Mouse (Mus musculus) small intestine, adult 2 months (tissue): ENCODE measurements around the gene Zmiz2. TPM values are rescaled to one million over a fixed set of nuclear protein-coding genes. Genes with fewer than 3 reads are reported as not detected.
"Not testable (repeated sequence)": the region's sequence is repeated elsewhere in the genome, so short reads cannot be mapped to it uniquely, and the experiment has no call there.

ENCODE experiments used
- H3K27ac ChIP-seq: fragments of 200-500 bp; 2 replicates; pipeline ENCODE4 v1.5.1; 2012; ENCODE audit warnings: low read depth, low read length, control low read depth, inconsistent platforms; ENCODE audit not compliant: insufficient read depth
- H3K27me3 ChIP-seq: fragments of 200-500 bp; 2 replicates; pipeline ENCODE4 v1.6.1; 2012; ENCODE audit warnings: mild to moderate bottlenecking, moderate library complexity, low read length, inconsistent platforms; ENCODE audit not compliant: control insufficient read depth, insufficient read depth
- H3K36me3 ChIP-seq: fragments of 200-500 bp; 2 replicates; pipeline ENCODE4 v1.6.1; 2012; ENCODE audit warnings: mild to moderate bottlenecking, low read length, control low read depth, inconsistent platforms; ENCODE audit not compliant: control insufficient read depth, insufficient read depth
- H3K4me1 ChIP-seq: fragments of 200-500 bp; 2 replicates; pipeline ENCODE4 v1.6.1; 2012; ENCODE audit warnings: low read length, inconsistent platforms, mixed read lengths; ENCODE audit not compliant: control insufficient read depth, insufficient read depth, insufficient read length
- H3K4me3 ChIP-seq: fragments of 200-500 bp; 2 replicates; pipeline ENCODE4 v1.5.1; 2012; ENCODE audit warnings: low read depth, mild to moderate bottlenecking, control low read depth, inconsistent platforms, low read length, moderate library complexity
- CTCF ChIP-seq: fragments of 200-500 bp; IDR thresholded peaks from 2 replicates; pipeline ENCODE4 v1.5.1; 2012; ENCODE audit warnings: low read depth, mild to moderate bottlenecking, control low read depth, inconsistent platforms, low read length, moderate library complexity, mixed read lengths; ENCODE audit not compliant: insufficient replicate concordance, insufficient read length; ENCODE audit errors: extremely low read depth
- POLR2A ChIP-seq: fragments of 200-500 bp; IDR thresholded peaks from 2 replicates; pipeline ENCODE4 v1.6.1; 2012; ENCODE audit warnings: low read depth, mild to moderate bottlenecking, control low read depth, inconsistent platforms, low read length, moderate library complexity
- WGBS: fragments of 180-500 bp; shearing (Covaris S2); methylation state at CpG from one replicate; pipeline ENCODE4 v1.1.7; 2018; 5-methylcytosine and 5-hydroxymethylcytosine counted together
- polyA plus RNA-seq: library from polyadenylated mRNA; depleted of rRNA; stranded (reverse); fragments of >200 nt; gene quantifications from 2 replicates; pipeline ENCODE4 v1.2.3, GENCODE M21; 2012

Zmiz2 gene
- polyA plus RNA-seq, 1 experiment: 85.9 TPM

- peak overlapping the region; percentile 71 for H3K27ac ChIP-seq
- TF ChIP-seq CTCF (peak; percentile 86; the same call in 1 of the 2 replicates), POLR2A (no peak)
- 7% methylated on average over 11 of the region's 11 CpGs for WGBS
- H3K4me1 ChIP-seq: peaks cover 2% of the 10 kb centered on the region; the same call in 1 of the 2 replicates
- H3K36me3 ChIP-seq: no peaks in the 10 kb centered on the region
- H3K4me3 ChIP-seq: no peak overlapping the region
- H3K27me3 ChIP-seq: no peaks in the 10 kb centered on the region
Measured at GRCm38 (mm10) chr11:6365885-6366284, 23.0 kb upstream of the Zmiz2 start.

DNA sequence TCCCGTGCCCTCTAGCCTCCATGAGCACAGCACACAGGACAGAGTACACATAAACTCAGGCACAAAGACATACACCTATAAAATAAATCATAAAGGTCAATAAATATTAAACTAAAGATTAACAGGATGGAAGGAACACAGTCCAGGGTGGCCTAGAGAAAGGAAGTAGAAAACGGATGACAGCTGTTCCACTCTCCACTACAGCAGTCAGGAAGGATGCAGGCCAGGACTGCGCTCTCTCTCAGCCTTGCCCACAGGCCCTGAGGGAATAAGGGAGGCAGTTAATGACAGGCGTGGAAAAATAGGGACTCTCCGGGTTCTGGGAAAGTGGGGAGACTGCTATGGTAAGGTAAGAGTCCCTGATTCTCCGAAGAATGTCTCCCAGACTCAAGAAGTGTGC is 22.4 kb upstream of the Zmiz2 start:
- Histone ChIP-seq H3K4me3 (no peak overlapping the region), H3K27ac (peak overlapping the region; percentile 71), H3K36me3 (no peaks in the 10 kb centered on the region), H3K27me3 (no peaks in the 10 kb centered on the region), H3K4me1 (peaks cover 2% of the 10 kb centered on the region; the same call in 1 of the 2 replicates)
- no peak for TF ChIP-seq CTCF
- TF ChIP-seq POLR2A: no peak
- 40% methylated on average over 6 of the region's 6 CpGs for WGBS

- Histone ChIP-seq H3K4me3 (no peak overlapping the region), H3K36me3 (no peaks in the 10 kb centered on the region), H3K4me1 (peaks cover 2% of the 10 kb centered on the region; the same call in 1 of the 2 replicates), H3K27me3 (no peaks in the 10 kb centered on the region), H3K27ac (peak overlapping the region; percentile 71; the same call in 1 of the 2 replicates)
- TF ChIP-seq POLR2A (no peak), CTCF (no peak)
- 63% methylated on average over 4 of the region's 4 CpGs for WGBS
Measured at GRCm38 (mm10) chr11:6367156-6367555, 21.7 kb upstream of the Zmiz2 start.

GRCm38 (mm10) chr11:6367986-6368385 is 20.9 kb upstream of the Zmiz2 start:
- H3K27me3 ChIP-seq, H3K36me3 ChIP-seq, H3K4me1 ChIP-seq, H3K27ac ChIP-seq, H3K4me3 ChIP-seq: not testable (repeated sequence)
- 76% methylated on average over 5 of the region's 5 CpGs for WGBS

DNA sequence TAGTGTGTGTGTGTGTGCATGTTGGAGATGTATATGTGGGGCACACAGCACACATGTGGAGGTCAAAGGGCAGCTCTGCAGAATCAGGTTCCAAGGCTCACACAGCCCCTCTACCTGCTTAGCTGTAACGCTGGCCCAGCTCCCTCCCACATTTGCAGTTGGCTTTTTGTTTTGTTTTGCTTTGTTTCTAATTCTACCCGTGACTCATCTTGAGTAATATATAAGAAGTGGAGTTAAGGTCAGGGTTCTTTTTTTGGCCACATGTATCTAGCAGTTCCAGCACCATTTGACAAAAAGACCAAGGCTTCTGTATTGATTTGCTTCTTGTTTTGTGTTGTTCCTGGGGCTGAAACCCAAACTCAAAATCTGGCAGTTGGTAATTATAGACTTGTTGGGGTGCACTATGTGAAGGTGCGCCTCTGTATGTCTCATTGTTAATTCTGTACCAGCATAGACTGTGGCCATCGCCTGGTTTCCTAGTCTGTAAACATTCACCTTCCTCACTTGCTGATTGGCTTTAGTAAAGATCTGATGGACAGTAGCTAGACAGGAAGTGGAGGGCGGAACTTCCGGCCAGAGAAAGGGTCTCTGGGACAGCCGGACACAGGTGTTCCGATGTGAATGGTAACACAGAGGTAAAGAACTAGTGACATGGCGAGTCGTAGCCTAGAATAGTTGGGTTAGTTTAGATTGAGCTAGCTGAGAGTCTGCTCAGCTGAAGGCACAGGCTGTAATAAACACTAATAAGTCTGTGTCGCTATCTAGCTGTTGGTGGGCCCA is 17.3 kb upstream of the Zmiz2 start:
- Histone ChIP-seq H3K4me1 (peaks cover 2% of the 10 kb centered on the region; the same call in 1 of the 2 replicates), H3K4me3 (no peak overlapping the region), H3K27me3 (no peaks in the 10 kb centered on the region), H3K27ac (no peak overlapping the region), H3K36me3 (no peaks in the 10 kb centered on the region)
- no peak for TF ChIP-seq CTCF
- TF ChIP-seq POLR2A: no peak
- 81% methylated on average over 11 of the region's 11 CpGs for WGBS

DNA sequence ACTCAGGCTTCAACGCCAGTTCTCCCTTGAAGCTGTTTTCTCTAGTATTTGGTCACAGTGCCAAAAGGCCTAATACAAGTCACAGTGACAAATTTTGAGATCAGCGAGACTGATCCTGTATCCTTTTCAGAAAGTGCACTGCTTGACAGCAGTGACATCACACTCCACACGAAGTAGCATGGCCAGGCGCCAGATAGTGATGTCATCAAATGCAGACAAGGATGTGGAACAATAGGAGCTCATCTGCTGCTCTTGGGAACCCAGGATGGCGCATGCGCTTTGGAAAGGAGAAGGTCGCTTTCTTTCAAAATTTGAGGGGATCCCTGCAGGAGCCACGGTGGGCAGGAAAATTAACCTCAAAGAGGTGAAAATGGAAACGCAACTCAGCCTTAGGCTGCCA is 16.1 kb upstream of the Zmiz2 start:
- 87% methylated on average over 9 of the region's 9 CpGs for WGBS
- Histone ChIP-seq H3K4me1 (no peaks in the 10 kb centered on the region), H3K4me3 (no peak overlapping the region), H3K36me3 (no peaks in the 10 kb centered on the region), H3K27ac (no peak overlapping the region), H3K27me3 (no peaks in the 10 kb centered on the region)
- no peak for TF ChIP-seq CTCF
- TF ChIP-seq POLR2A: no peak

DNA sequence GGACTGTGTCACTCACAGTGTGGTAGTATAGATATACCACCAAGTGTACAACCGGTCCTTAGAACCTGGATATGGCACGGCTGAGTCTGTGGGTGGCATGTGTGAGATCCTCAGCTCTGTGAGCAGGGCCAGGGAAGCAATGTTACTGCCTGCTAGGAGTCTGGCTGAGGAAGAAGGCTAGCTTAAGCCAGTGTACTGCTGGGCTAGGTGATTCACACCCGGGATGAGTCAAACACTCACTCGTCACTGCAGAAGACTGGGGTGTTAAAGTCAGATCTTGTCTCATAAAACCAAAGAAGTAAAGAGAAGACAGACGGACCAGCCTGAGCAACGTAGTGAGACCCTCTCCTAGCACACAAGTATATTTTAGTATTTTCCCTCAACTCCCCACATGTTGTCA is 8.0 kb upstream of the Zmiz2 start:
- Histone ChIP-seq H3K4me3 (no peak overlapping the region), H3K27ac (no peak overlapping the region), H3K27me3 (no peaks in the 10 kb centered on the region), H3K36me3 (no peaks in the 10 kb centered on the region), H3K4me1 (no peaks in the 10 kb centered on the region)
- TF ChIP-seq POLR2A (no peak), CTCF (no peak)
- 82% methylated on average over 6 of the region's 6 CpGs for WGBS
